Mouse (Mus musculus) liver, embryonic 15.5 days (tissue): ENCODE measurements around the gene Nif3l1. TPM values are rescaled to one million over a fixed set of nuclear protein-coding genes. Genes with fewer than 3 reads are reported as not detected.

ENCODE experiments used
- ATAC-seq: fragments of 200-750 bp; cut with Nextera tagmentation; 2 replicates; pipeline ENCODE4 v1.8.0; 2017; ENCODE audit warnings: moderate number of reproducible peaks, mild to moderate bottlenecking, moderate library complexity; ENCODE audit not compliant: insufficient read depth
- H3K27ac ChIP-seq: fragments of 300-500 bp; sonication (generic); replicated peaks from 2 replicates; pipeline ENCODE4 v1.5.1; 2015; ENCODE audit warnings: mild to moderate bottlenecking, inconsistent platforms
- H3K27me3 ChIP-seq: fragments of 300-500 bp; sonication (generic); 2 replicates; pipeline ENCODE4 v1.6.1; 2015; ENCODE audit warnings: mild to moderate bottlenecking, inconsistent platforms
- H3K36me3 ChIP-seq: fragments of 300-500 bp; sonication (generic); replicated peaks from 2 replicates; pipeline ENCODE4 v1.6.1; 2015; ENCODE audit warnings: moderate library complexity, mild to moderate bottlenecking, inconsistent platforms
- H3K4me1 ChIP-seq: fragments of 300-500 bp; sonication (generic); replicated peaks from 2 replicates; pipeline ENCODE4 v1.6.1; 2015; ENCODE audit warnings: inconsistent platforms
- H3K4me2 ChIP-seq: fragments of 300-500 bp; sonication (generic); 2 replicates; pipeline ENCODE4 v1.6.1; 2015; ENCODE audit warnings: moderate library complexity, mild to moderate bottlenecking, inconsistent platforms
- H3K4me3 ChIP-seq: fragments of 300-500 bp; sonication (generic); replicated peaks from 2 replicates; pipeline ENCODE4 v1.5.1; 2015; ENCODE audit warnings: mild to moderate bottlenecking, inconsistent platforms
- H3K9ac ChIP-seq: fragments of 300-500 bp; sonication (generic); 2 replicates; pipeline ENCODE4 v1.6.1; 2015; ENCODE audit warnings: moderate library complexity, mild to moderate bottlenecking, inconsistent platforms
- H3K9me3 ChIP-seq: fragments of 300-500 bp; sonication (generic); replicated peaks from 2 replicates; pipeline ENCODE4 v1.6.1; 2016; ENCODE audit warnings: inconsistent platforms
- WGBS: fragments of 180-500 bp; shearing (Covaris S2); methylation state at CpG from one replicate; pipeline ENCODE4 v1.1.7; 2015; ENCODE audit warnings: mixed read lengths; ENCODE audit not compliant: insufficient replicate concordance; 5-methylcytosine and 5-hydroxymethylcytosine counted together
- polyA plus RNA-seq: library from polyadenylated mRNA; unstranded; fragments of >200 nt; fragmentation: Nextera tagmentation; extraction: Ambion mirVana; gene quantifications from 2 replicates; pipeline ENCODE4 v1.2.1, GENCODE M21; 2015

Gene Nif3l1
- polyA plus RNA-seq, 1 experiment from 2014 or later: 13.2 TPM

- peak; percentile 68 for ATAC-seq
- H3K27ac ChIP-seq: peak overlapping the region; percentile 90
- H3K27me3 ChIP-seq: no peaks in the 10 kb centered on the region
- peak overlapping the region; percentile 77 for H3K4me2 ChIP-seq
- peak overlapping the region; percentile 95 for H3K4me3 ChIP-seq
- peaks cover 14% of the 10 kb centered on the region for H3K9me3 ChIP-seq
- peaks cover 32% of the 10 kb centered on the region for H3K4me1 ChIP-seq
- H3K9ac ChIP-seq: peak overlapping the region; percentile 92
- H3K36me3 ChIP-seq: peaks cover 42% of the 10 kb centered on the region
These were observed 58.2 kb downstream of the Nif3l1 start for GRCm38 (mm10) chr1:58503134-58503533.

- H3K27ac ChIP-seq: peak overlapping the region; percentile 90
- H3K9me3 ChIP-seq: peaks cover 15% of the 10 kb centered on the region
- 7% methylated on average over 9 of the region's 9 CpGs for WGBS
- H3K4me2 ChIP-seq: peak overlapping the region; percentile 77
- H3K4me3 ChIP-seq: peak overlapping the region; percentile 95
- peak overlapping the region; percentile 92 for H3K9ac ChIP-seq
- H3K27me3 ChIP-seq: no peaks in the 10 kb centered on the region
- no peak for ATAC-seq
- peaks cover 32% of the 10 kb centered on the region for H3K4me1 ChIP-seq
- peaks cover 34% of the 10 kb centered on the region for H3K36me3 ChIP-seq
These were observed 58.9 kb downstream of the Nif3l1 start for GRCm38 (mm10) chr1:58503793-58504370.

- Histone ChIP-seq H3K4me1 (peaks cover 32% of the 10 kb centered on the region), H3K36me3 (peaks cover 26% of the 10 kb centered on the region), H3K27ac (peak within 1 kb of the TSS; percentile 90), H3K4me2 (peak within 1 kb of the TSS; percentile 77), H3K9me3 (peaks cover 15% of the 10 kb centered on the region), H3K27me3 (no peaks in the 10 kb centered on the region), H3K4me3 (peak within 1 kb of the TSS; percentile 95), H3K9ac (peak within 1 kb of the TSS; percentile 92)
- under 1% methylated on average over 64 of the region's 64 CpGs for WGBS
- ATAC-seq: peak; percentile 97
These were observed 59.8 kb downstream of the Nif3l1 start, which contains the start of gene Orc2 for GRCm38 (mm10) chr1:58504577-58505254. Orc2 (minus strand) TSS chr1:58505109.

- no peak overlapping the region for H3K4me2 ChIP-seq
- H3K4me1 ChIP-seq: peaks cover 24% of the 10 kb centered on the region
- H3K9ac ChIP-seq: no peak overlapping the region
- H3K4me3 ChIP-seq: no peak overlapping the region
- WGBS: 83% methylated on average over 3 of the region's 3 CpGs
- H3K36me3 ChIP-seq: peaks cover 11% of the 10 kb centered on the region
- peaks cover 15% of the 10 kb centered on the region for H3K9me3 ChIP-seq
- no peak for ATAC-seq
- no peaks in the 10 kb centered on the region for H3K27me3 ChIP-seq
- H3K27ac ChIP-seq: no peak overlapping the region
These were observed 62.3 kb downstream of the Nif3l1 start for GRCm38 (mm10) chr1:58507249-58507648.

Other genes with a start within 250 kb of the Nif3l1 start
- gene Aox4, start 234.8 kb upstream of the Nif3l1 start, polyA plus RNA-seq: 0.09 and 0.24 TPM in 2 replicates
- gene Aox2, start 166.8 kb upstream of the Nif3l1 start, polyA plus RNA-seq: not detected in 2 replicates
- 110 and 123 TPM in 2 replicates for gene Bzw1, start 52.3 kb upstream of the Nif3l1 start, polyA plus RNA-seq
- 79.8 TPM in 2 replicates for gene Clk1, start 21.1 kb upstream of the Nif3l1 start, polyA plus RNA-seq
- gene Ppil3, start 335 bp downstream of the Nif3l1 start, polyA plus RNA-seq: 20.3 and 20.5 TPM in 2 replicates
- gene Orc2, start 60.0 kb downstream of the Nif3l1 start, polyA plus RNA-seq: 28.0 and 28.6 TPM in 2 replicates
- gene Fam126b, start 141.2 kb downstream of the Nif3l1 start, polyA plus RNA-seq: 3.5 and 3.6 TPM in 2 replicates
- 73.6 and 93.0 TPM in 2 replicates for gene Ndufb3, start 141.2 kb downstream of the Nif3l1 start, polyA plus RNA-seq